Mouse (Mus musculus): ENCODE measurements around the gene Mbl1.

Gene Mbl1

DNA sequence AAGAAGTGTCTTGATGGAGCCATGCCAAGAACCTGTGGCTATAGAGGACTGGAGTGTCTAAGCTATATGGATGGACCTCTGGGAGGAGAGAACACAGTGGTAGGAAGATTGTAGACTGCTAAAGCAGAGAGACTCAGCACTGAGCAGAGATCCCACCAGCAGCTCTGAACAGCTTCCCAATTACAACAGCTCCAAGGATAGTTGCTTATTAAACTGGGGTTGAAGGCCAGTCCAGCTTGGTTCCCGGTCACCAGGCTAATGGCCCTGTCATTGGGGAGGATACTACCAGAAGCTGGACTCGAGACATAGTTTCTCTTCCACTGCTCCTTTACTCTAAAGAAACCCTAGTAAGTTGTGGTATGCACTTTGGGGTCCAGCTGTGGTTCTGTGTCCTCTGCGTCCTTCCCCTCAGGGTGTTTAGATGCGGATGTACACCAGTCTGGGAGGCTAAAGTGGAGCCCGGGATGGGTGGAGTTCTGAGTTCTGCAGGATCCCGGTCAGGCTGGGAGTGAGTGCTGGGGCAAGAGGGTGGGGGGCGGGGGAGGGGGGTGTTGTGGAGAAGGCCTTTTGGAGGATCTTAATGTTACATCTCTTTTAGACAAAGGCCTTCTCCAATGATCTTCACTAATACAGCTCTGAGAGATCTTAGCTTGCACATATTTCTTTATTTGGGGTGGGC, at the start of gene Mbl1:
Gene Mbl1 (plus strand): TSS at position 239 of the 679 bp plus-strand sequence.
- DNase-seq (ENCODE audit: low spot score in 2 of 2): no peak

DNA sequence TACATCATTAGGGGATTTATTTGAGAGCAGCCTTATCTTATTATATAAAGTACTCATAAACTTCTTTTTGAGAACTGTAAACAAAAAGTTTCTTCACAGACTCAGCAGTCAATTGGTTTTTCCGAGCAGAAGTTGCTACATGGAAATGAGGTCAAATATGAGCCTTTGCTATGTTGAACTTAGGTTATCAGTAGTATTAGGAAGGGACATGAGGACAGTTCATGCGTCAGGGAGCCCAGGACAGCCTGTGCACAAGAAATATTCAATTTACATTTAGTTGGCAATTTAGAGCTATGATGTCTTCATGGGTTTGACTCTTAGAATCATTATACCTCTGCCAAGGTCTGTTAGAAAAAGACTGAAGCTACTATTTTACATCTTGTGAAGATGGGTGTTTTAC, 49.0 kb upstream of the Mbl1 start:
- DNase-seq (ENCODE audit: low spot score in 2 of 2): no peak

DNA sequence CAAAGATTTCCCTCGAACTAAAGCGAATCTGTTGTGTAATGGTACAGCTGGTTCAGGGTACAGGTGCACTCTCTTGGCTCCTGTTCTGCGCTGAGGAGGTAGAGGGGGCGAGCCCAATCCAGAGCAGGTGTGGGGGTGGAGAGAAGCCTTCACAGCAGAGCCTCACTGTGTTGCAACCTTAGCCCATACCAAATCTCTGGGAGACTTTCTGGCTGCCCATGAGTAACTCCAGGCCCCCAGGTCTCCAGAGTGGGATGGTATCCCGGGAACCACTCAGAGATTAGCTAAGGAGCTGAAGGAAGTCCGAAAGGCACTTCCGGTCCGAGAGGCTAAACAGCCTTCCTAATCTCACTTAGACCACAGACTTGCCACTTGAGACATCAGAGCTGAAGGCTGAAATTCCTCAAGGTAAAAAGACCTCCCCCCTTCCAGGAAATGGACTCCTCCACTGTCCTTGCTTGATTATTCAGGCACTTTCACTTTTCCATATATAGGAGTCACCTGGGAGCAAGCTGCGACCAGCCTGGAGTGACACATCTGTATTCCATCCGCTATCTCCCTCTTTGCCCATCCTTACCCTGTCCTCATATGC, 46.3 kb upstream of the Mbl1 start, which contains the start of gene Mat1a:
Gene Mat1a (plus strand): TSS at position 183 of the 592 bp plus-strand sequence.
- DNase-seq (ENCODE audit: low spot score in 2 of 2): no peak

DNA sequence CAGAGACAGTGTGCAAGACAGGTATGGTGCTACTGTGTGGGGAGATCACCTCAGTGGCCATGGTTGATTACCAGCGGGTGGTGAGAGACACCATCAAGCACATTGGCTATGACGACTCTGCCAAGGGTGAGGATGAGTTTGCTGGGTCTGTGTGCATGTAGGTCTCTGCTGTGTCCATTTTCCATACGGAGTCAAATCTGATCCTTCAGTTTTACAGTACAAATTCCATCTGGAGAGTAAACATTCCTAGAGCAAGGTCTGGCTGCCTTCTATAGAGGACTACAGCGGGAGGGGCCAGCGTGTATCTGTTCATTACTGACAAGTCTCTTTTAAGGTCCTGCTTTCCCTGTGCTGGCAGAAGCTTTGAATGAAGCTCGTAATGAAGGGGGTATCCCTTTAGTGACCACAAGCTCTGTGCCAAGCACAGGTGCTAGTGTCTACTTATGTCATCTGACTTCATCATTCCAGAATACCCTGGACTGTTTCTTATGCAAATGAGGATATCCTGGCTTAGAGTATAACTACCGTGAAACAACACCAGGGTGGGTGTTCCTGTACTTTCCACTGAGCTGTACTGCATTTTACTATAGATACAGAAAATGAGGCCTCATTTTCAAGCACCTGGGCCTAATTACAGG, 40.1 kb upstream of the Mbl1 start:
- DNase-seq (ENCODE audit: low spot score in 2 of 2): no peak

DNA sequence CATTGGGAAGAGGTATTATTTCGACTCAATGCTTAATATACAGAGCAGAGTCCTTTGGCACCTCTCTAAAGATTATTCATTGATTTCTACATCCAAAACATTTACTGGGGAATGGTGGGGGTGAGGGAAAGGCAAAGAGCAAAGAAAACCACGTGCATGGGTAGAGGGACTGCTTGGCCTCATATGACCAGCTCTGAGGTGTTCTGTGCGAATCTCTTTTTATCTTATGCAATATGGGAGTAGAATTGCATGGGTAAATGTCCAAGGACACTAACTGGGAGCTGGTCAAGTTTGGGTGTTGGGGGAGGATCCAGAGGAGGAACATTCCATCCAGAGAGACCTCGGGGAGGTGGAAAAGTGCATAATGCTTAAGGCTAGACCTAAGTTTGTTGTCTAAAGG, 38.3 kb upstream of the Mbl1 start:
- DNase-seq (ENCODE audit: low spot score in 2 of 2): no peak

DNA sequence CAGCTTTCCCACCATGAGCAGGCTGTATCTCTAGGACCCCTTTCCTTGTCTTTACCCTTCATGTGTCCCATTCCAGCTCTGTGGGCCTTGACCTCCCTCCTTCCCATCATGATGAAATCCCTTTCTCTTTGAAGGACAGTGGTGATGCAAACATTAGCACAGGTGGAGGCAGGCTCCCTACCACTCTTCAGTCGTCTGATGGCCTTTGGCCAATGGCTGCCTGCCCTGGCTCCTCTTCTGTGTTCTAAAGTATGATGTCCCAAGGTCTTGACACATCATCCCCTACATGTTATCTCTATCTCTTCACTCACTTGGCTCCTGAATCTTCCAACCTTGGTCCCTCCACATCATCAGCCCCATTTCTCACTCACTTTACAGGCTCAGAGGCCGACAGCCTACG, 35.0 kb upstream of the Mbl1 start:
- DNase-seq (ENCODE audit: low spot score in 2 of 2): no peak

DNA sequence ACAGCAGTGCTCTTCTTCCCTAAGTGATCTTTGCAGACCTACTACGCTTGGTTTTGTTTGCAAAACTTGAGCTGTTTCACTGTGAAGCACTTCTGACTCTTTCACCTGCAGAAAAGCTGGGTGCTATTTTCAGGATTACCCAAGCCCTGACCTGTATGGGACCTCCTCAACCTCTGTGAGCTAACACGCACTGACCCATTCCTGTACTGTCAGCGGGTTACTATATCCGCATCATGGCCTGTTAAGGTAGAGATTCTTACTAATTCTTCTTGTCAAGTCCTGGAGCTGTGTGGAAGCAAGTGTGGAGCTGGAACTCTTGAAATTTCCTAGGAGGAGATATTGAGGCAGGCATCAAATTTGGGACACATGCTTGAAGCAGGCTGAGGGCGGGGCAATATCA, 26.6 kb upstream of the Mbl1 start:
- no peak for DNase-seq (ENCODE audit: low spot score in 2 of 2)

- DNase-seq (ENCODE audit: low spot score in 2 of 2): peak in 1 of 2 experiments; percentile 5
These were observed 23.3 kb upstream of the Mbl1 start for GRCm38 (mm10) chr14:41127997-41128396.

DNA sequence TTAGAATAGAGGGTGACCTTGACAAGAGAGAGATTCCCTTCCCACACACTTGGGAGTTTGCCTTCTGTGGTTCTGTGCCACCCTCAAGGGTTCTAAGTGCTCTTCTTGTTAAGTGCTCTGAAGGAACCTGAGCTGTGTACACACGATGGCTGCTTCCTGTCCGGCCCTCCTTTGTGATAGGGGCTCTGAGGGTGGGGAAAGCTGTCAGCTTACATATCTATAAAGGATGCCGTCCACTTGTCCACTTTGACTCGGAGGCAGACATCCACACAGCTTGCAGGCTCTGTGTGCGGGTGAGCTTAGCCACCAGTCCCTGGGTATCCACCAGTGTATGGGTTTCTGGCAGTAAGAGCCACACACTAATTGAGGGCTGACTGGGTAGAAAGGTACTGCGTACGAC, 19.7 kb upstream of the Mbl1 start, which contains the start of gene Sftpa1:
Gene Sftpa1 (plus strand): TSS at position 243 of the 400 bp plus-strand sequence.
- DNase-seq (ENCODE audit: low spot score in 2 of 2): no peak

- no peak for DNase-seq (ENCODE audit: low spot score in 2 of 2)
These were observed 14.3 kb upstream of the Mbl1 start for GRCm38 (mm10) chr14:41137006-41137405.

GRCm38 (mm10) chr14:41140686-41141085, 10.6 kb upstream of the Mbl1 start:
- no peak for DNase-seq (ENCODE audit: low spot score in 2 of 2)

GRCm38 (mm10) chr14:41146035-41146434, 5.2 kb upstream of the Mbl1 start:
- no peak for DNase-seq (ENCODE audit: low spot score in 2 of 2)

DNA sequence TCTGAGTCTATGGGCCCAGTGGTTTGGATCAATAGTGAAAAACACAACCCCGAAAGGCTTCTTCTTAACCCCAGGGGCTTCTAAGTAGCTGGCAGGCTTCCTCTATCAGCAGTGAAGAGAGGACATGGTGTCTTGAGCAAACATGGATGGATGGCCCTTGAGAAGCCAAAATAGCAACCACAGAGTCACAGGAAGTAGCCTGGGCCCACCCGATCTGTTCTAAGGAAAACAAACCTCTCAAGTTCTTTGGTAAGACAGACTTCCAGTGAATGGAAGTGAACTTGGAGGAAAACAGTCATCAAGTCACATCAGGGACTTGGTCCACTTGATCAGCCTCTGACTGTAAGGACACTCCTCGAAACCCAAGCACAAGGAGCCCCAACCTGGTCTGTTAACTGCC, 4.3 kb upstream of the Mbl1 start:
- DNase-seq (ENCODE audit: low spot score in 2 of 2): no peak

DNA sequence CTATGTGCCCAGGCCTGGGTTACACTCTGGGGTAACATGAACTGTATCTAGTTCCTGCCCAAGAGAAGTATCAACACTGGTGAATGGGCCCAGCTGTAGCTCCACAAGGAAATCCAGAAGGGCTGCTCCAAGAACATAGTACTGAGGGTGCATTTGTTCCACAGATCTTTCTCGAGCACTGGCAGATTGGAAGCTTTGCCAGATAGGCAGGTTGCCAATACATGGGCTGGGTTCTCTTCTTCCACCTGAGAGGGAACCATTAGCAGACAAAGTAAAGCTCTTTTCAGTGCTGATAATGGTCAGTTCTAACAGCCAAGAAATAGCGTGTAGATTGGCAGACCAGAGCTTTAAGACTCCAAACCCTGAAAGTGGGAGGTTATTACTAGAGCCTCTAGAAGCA, 3.9 kb upstream of the Mbl1 start:
- no peak for DNase-seq (ENCODE audit: low spot score in 2 of 2)

DNA sequence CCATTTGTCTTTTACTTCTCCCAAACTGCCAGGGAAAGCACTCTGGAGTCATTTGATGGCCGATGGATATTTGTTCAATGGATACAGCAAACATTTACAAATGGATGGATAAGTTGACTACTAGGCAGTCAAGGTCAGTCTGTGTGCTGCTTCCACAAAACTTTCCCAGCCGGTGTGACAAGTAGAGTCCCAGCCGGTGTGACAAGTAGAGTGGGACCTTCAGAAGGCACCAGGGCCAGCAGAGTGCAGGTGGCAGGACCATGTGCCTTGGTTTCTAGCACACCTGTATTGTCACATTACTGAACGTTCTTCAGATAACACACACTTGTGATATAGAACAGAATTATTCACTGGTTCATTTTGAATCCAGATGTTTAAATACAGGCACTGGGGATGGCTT, 8.8 kb downstream of the Mbl1 start:
- DNase-seq (ENCODE audit: low spot score in 2 of 2): no peak

DNA sequence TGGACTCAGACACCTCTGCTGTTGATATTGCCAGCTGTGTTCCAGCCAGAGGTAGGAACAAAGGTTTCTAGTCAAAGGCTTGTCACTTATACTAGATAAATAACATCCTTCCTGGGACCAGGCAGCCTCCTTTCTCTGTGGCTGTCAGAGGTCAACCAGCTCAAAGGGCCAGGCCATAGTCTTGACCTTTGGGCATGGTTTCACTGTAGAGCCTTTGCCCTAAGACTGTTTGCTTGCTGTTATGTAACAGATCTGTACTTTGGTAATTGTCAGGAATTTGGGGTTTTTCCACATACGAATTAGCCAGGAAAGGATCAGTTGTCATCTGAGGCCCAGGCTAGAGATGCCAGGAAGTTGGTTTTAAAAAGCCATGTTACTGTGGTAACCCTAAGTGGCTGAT, 9.5 kb downstream of the Mbl1 start:
- peak in 1 of 2 experiments; percentile 1 for DNase-seq (ENCODE audit: low spot score in 2 of 2)

GRCm38 (mm10) chr14:41162663-41163062, 11.4 kb downstream of the Mbl1 start:
- peak; percentile 4 to 42 for DNase-seq (ENCODE audit: low spot score in 2 of 2)

- no peak for DNase-seq (ENCODE audit: low spot score in 2 of 2)
These were observed 16.0 kb downstream of the Mbl1 start for GRCm38 (mm10) chr14:41167278-41167677.

- no peak for DNase-seq (ENCODE audit: low spot score in 2 of 2)
These were observed 17.3 kb downstream of the Mbl1 start for GRCm38 (mm10) chr14:41168567-41168966.

DNA sequence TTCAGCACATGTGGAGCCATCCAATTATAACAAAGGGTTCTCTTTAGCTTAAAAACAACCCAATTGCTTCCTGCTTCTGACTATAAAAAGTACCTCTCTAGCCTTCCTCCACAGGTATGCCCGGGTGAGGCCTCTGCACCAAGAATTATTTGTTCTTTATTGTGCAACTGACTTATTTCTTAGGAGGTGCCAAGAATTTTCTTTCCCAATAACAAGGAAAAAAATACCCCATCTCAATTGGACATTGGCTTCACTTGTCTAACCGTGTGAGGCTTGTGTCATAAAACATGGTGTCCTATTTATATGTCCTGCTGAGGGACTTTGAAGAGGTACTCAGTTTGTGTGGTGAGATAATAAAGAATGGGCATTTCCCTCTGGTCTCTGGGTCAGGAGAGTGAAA, 19.3 kb downstream of the Mbl1 start:
- no peak for DNase-seq (ENCODE audit: low spot score in 2 of 2)

DNA sequence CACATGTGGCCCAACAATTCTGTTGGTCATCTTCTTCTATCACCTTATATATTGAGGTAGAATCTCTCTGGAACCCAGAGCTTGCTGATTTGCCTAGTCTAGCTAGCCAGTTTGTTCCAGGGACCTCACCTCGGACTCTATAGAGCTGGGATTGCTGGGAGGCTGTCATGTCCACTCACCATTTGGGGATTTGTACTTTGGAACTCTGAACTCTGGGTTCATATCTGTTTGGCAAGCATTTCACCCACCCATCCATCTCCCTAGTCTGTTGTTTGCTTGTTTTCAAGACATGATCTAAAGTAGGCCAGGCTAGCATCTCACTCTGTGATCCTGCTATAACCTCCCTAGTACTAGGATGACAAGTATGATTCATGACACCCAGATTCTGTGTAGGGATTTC, 23.5 kb downstream of the Mbl1 start:
- DNase-seq (ENCODE audit: low spot score in 2 of 2): no peak

GRCm38 (mm10) chr14:41185059-41185821, 34.0 kb downstream of the Mbl1 start, which contains the start of gene Sftpd:
Gene Sftpd (minus strand): TSS chr14:41185149.
- no peak for DNase-seq (ENCODE audit: low spot score in 2 of 2)

All from urinary bladder, postnatal 36 days (tissue).